Mouse (Mus musculus): Measurements from ENCODE around the gene Dtnb. TPM values are rescaled to one million over a fixed set of nuclear protein-coding genes. Genes with fewer than 3 reads are reported as not detected.

The Dtnb gene
- polyA plus RNA-seq, 1 experiment = 15.9 TPM

- 2% methylated on average over 43 of the region's 53 CpGs for WGBS
- H3K27me3 ChIP-seq (ENCODE audit: control insufficient read depth, insufficient read depth, low read length) = no peaks in the 10 kb centered on the region
- no peaks in the 10 kb centered on the region for H3K36me3 ChIP-seq (ENCODE audit: control insufficient read depth, insufficient read depth, low read length)
- no peak for TF ChIP-seq POLR2A (IDR thresholded peaks at IDR 0.05; ENCODE audit: low read depth, low read length)
- TF ChIP-seq CTCF (IDR thresholded peaks at IDR 0.05; ENCODE audit: extremely low read depth, insufficient read length, insufficient replicate concordance, low read depth, low read length) = no peak
- no peak overlapping the region for H3K27ac ChIP-seq (ENCODE audit: insufficient read depth, low read depth, low read length)
- H3K4me1 ChIP-seq (ENCODE audit: control insufficient read depth, insufficient read depth, insufficient read length, low read length) = no peaks in the 10 kb centered on the region
- H3K4me3 ChIP-seq (ENCODE audit: low read depth, low read length) = peak overlapping the region; percentile 88
These were observed 608 bp downstream of the Dtnb start for GRCm38 (mm10) chr12:3572581-3573397.

GRCm38 (mm10) chr12:3573410-3573809 is 1.2 kb downstream of the Dtnb start:
- H3K4me3 ChIP-seq (ENCODE audit: low read depth, low read length) = no peak overlapping the region
- WGBS = 63% methylated on average over 6 of the region's 6 CpGs
- H3K27ac ChIP-seq (ENCODE audit: insufficient read depth, low read depth, low read length) = no peak overlapping the region
- no peaks in the 10 kb centered on the region for H3K27me3 ChIP-seq (ENCODE audit: control insufficient read depth, insufficient read depth, low read length)
- H3K36me3 ChIP-seq (ENCODE audit: control insufficient read depth, insufficient read depth, low read length) = no peaks in the 10 kb centered on the region
- H3K4me1 ChIP-seq (ENCODE audit: control insufficient read depth, insufficient read depth, insufficient read length, low read length) = no peaks in the 10 kb centered on the region
- no peak for TF ChIP-seq POLR2A (IDR thresholded peaks at IDR 0.05; ENCODE audit: low read depth, low read length)
- TF ChIP-seq CTCF (IDR thresholded peaks at IDR 0.05; ENCODE audit: extremely low read depth, insufficient read length, insufficient replicate concordance, low read depth, low read length) = no peak

- Histone ChIP-seq H3K4me3 (ENCODE audit: low read depth, low read length) (no peak overlapping the region), H3K36me3 (ENCODE audit: control insufficient read depth, insufficient read depth, low read length) (no peaks in the 10 kb centered on the region), H3K27ac (ENCODE audit: insufficient read depth, low read depth, low read length) (no peak overlapping the region), H3K4me1 (ENCODE audit: control insufficient read depth, insufficient read depth, insufficient read length, low read length) (no peaks in the 10 kb centered on the region), H3K27me3 (ENCODE audit: control insufficient read depth, insufficient read depth, low read length) (no peaks in the 10 kb centered on the region)
- TF ChIP-seq POLR2A (IDR thresholded peaks at IDR 0.05; ENCODE audit: low read depth, low read length) (no peak), CTCF (IDR thresholded peaks at IDR 0.05; ENCODE audit: extremely low read depth, insufficient read length, insufficient replicate concordance, low read depth, low read length) (no peak)
- 94% methylated on average over 4 of the region's 4 CpGs for WGBS
These were observed 2.5 kb downstream of the Dtnb start for GRCm38 (mm10) chr12:3574670-3575069.

- no peaks in the 10 kb centered on the region for H3K36me3 ChIP-seq (ENCODE audit: control insufficient read depth, insufficient read depth, low read length)
- 66% methylated on average over 2 of the region's 2 CpGs for WGBS
- H3K27me3 ChIP-seq (ENCODE audit: control insufficient read depth, insufficient read depth, low read length) = no peaks in the 10 kb centered on the region
- TF ChIP-seq POLR2A (IDR thresholded peaks at IDR 0.05; ENCODE audit: low read depth, low read length) (no peak), CTCF (IDR thresholded peaks at IDR 0.05; ENCODE audit: extremely low read depth, insufficient read length, insufficient replicate concordance, low read depth, low read length) (no peak)
- H3K4me1 ChIP-seq (ENCODE audit: control insufficient read depth, insufficient read depth, insufficient read length, low read length) = no peaks in the 10 kb centered on the region
- H3K4me3 ChIP-seq (ENCODE audit: low read depth, low read length) = no peak overlapping the region
- no peak overlapping the region for H3K27ac ChIP-seq (ENCODE audit: insufficient read depth, low read depth, low read length)
These were observed 7.9 kb downstream of the Dtnb start for GRCm38 (mm10) chr12:3579958-3580530.

DNA sequence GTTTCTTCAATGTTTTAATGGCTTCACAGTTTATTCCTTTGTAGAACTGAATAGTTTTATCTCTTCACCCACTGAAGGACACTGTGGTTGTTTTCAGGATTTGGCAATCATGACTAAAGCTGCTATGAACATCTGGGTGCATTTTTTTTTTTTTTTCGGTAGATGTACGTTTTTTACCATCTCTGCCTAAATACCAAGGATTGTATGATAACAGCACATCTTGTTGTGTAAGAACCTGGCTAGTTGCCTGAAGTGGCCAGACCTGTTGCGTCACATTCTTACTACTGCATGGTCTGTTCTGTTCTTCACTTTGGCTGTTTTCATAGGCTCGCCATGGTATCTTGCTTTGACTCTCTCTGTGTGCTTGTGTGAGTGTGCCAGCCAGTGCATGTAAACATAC is 10.4 kb downstream of the Dtnb start:
- TF ChIP-seq POLR2A (IDR thresholded peaks at IDR 0.05; ENCODE audit: low read depth, low read length) (no peak), CTCF (IDR thresholded peaks at IDR 0.05; ENCODE audit: extremely low read depth, insufficient read length, insufficient replicate concordance, low read depth, low read length) (no peak)
- no peak overlapping the region for H3K27ac ChIP-seq (ENCODE audit: insufficient read depth, low read depth, low read length)
- H3K4me1 ChIP-seq (ENCODE audit: control insufficient read depth, insufficient read depth, insufficient read length, low read length) = 0 out of 2 replicates have a peak, but pooled peaks cover 2% of the 10 kb centered on the region
- no peaks in the 10 kb centered on the region for H3K36me3 ChIP-seq (ENCODE audit: control insufficient read depth, insufficient read depth, low read length)
- 58% methylated on average over 4 of the region's 4 CpGs for WGBS
- no peak overlapping the region for H3K4me3 ChIP-seq (ENCODE audit: low read depth, low read length)
- H3K27me3 ChIP-seq (ENCODE audit: control insufficient read depth, insufficient read depth, low read length) = no peaks in the 10 kb centered on the region

- TF ChIP-seq POLR2A (IDR thresholded peaks at IDR 0.05; ENCODE audit: low read depth, low read length) (no peak), CTCF (IDR thresholded peaks at IDR 0.05; ENCODE audit: extremely low read depth, insufficient read length, insufficient replicate concordance, low read depth, low read length) (no peak)
- Histone ChIP-seq H3K4me1 (ENCODE audit: control insufficient read depth, insufficient read depth, insufficient read length, low read length) (0 out of 2 replicates have a peak, but pooled peaks cover 2% of the 10 kb centered on the region), H3K36me3 (ENCODE audit: control insufficient read depth, insufficient read depth, low read length) (no peaks in the 10 kb centered on the region), H3K4me3 (ENCODE audit: low read depth, low read length) (no peak overlapping the region), H3K27ac (ENCODE audit: insufficient read depth, low read depth, low read length) (no peak overlapping the region), H3K27me3 (ENCODE audit: control insufficient read depth, insufficient read depth, low read length) (no peaks in the 10 kb centered on the region)
- WGBS = 74% methylated on average over 4 of the region's 4 CpGs
These were observed 13.3 kb downstream of the Dtnb start for GRCm38 (mm10) chr12:3585525-3585924.

DNA sequence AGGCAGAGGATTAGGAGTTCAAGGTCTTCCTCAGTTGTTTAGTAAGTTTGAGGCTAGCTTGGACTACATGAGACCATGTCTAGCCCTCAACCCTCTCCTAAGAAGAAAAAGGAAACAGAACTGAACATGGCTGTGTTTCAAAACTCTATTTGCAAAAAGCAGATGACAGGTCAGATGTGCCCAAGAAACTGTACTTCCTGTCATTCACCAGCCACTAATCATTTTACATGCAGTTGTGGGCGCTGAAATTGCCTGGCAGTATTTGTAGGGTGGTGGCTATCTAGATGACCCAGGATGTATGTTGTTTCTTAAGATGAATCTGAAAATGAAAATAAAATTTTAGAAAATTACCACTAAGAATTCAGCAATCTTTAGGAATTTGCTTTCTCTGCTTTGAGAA is 14.8 kb downstream of the Dtnb start:
- H3K4me1 ChIP-seq (ENCODE audit: control insufficient read depth, insufficient read depth, insufficient read length, low read length) = 0 out of 2 replicates have a peak, but pooled peaks cover 2% of the 10 kb centered on the region
- TF ChIP-seq POLR2A (IDR thresholded peaks at IDR 0.05; ENCODE audit: low read depth, low read length) (no peak), CTCF (IDR thresholded peaks at IDR 0.05; ENCODE audit: extremely low read depth, insufficient read length, insufficient replicate concordance, low read depth, low read length) (no peak)
- H3K36me3 ChIP-seq (ENCODE audit: control insufficient read depth, insufficient read depth, low read length) = no peaks in the 10 kb centered on the region
- H3K4me3 ChIP-seq (ENCODE audit: low read depth, low read length) = no peak overlapping the region
- no peak overlapping the region for H3K27ac ChIP-seq (ENCODE audit: insufficient read depth, low read depth, low read length)
- H3K27me3 ChIP-seq (ENCODE audit: control insufficient read depth, insufficient read depth, low read length) = no peaks in the 10 kb centered on the region
- WGBS = 61% methylated on average over 1 of the region's 1 CpGs
